Mouse (Mus musculus) layer of hippocampus, adult 11-12 months (tissue): ENCODE measurements around the gene Tmem231.
"Not testable (repeated sequence)": the region's sequence is repeated elsewhere in the genome, so short reads cannot be mapped to it uniquely, and the experiment has no call there.

Experiments used
- DNase-seq: peaks from one replicate; pipeline ENCODE4 v3.0.0; 2022; ENCODE audit warnings: low spot score

Gene Tmem231

DNA sequence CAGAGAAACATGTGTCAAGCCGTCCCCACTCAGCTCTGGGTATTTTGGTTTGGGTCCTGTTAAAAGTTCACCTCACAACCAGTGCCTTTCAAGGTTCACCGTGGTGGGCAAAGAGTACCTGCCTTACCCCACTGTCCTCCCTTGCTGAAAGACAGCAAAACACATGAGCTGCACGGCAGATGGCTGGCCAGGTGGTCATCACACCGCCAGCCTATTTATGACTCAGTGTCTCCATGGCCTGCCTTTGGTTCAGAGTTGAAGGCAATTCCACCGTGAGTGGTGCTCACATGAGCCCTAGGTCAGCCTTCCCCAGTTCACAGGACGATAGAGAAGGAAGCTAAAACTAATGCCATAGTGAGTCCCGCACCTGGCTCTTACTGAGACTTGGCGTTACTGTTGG, 14.3 kb upstream of the Tmem231 start:
- no peak for DNase-seq

- DNase-seq, result no peak
These were observed 13.5 kb upstream of the Tmem231 start for GRCm38 (mm10) chr8:111947144-111947543.

DNA sequence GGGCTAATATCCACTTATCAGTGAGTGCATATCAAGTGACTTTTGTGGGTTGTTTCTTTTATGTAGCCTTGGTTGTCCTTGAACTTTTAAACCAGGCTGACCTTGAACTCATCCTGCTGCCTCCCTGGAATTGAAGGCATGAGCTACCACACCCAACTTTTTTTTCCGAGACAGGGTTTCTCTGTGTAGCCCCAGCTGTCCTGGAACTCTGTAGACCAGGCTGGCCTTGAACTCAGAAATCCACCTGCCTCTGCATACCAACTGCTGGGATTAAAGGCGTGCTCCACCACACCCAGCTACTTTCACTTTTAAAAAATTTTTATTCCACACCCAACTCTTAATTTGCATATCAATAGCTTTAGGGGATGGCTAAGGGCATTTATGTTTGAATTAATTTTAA, 9.9 kb upstream of the Tmem231 start:
- DNase-seq, result no peak

GRCm38 (mm10) chr8:111941101-111941454, 7.4 kb upstream of the Tmem231 start:
- peak; percentile 27 for DNase-seq

GRCm38 (mm10) chr8:111940171-111941100, 6.8 kb upstream of the Tmem231 start, which contains the start of gene Gabarapl2:
TSS of gene Gabarapl2 (plus strand) at chr8:111940703.
- DNase-seq, result peak; percentile 98

DNA sequence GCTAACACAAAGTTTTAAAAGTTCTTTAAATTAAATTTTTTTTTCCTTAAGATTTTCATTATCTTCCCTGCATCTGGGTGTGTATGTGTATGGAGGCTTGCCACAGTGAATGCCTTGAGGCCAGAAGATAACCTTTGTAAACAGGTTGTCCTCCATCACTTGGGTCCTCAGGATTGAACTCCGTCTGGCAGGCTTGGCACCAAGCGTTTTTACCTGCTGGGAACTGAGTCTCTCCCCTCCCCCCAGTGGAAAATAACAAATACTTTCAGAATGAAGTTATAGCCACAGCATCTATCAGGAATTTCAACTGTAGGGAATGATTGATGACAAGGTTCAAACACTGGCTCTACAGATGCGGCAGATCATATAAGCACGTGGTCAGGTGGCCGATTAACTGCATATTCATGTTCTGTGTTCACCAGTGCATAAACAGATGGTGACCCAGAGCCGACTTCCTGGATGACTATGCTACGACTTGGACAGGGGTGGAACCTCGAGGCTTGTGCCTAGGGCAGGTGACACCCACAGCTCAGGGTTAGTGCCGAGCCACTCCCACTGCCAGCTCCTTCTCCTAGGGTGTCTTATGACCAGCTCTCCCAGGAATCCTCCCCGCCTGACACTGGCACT, 5.9 kb upstream of the Tmem231 start:
- DNase-seq, result peak; percentile 19

GRCm38 (mm10) chr8:111938076-111938985, 4.7 kb upstream of the Tmem231 start:
- not testable (repeated sequence) for DNase-seq

- no peak for DNase-seq
These were observed 3.5 kb upstream of the Tmem231 start for GRCm38 (mm10) chr8:111937184-111937583.

DNA sequence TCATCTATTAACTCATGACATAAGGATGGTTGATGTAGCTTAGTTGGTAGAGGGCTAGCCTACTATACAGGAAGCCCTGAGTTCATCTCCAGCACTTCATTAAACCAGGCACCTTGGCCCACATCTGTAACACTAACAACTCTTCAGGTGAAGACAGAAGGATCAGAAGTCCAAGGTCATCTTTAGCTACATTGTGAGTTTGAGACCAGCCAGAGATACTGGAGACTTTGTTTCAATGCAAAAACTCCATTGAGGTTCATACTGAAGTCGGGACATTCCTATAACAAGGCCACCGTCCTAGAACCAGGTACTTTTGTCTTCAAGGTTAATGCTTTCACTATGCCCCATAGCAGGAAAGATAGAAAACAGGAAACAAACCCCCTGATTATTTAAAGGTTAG, 520 bp upstream of the Tmem231 start:
- DNase-seq, result no peak

DNA sequence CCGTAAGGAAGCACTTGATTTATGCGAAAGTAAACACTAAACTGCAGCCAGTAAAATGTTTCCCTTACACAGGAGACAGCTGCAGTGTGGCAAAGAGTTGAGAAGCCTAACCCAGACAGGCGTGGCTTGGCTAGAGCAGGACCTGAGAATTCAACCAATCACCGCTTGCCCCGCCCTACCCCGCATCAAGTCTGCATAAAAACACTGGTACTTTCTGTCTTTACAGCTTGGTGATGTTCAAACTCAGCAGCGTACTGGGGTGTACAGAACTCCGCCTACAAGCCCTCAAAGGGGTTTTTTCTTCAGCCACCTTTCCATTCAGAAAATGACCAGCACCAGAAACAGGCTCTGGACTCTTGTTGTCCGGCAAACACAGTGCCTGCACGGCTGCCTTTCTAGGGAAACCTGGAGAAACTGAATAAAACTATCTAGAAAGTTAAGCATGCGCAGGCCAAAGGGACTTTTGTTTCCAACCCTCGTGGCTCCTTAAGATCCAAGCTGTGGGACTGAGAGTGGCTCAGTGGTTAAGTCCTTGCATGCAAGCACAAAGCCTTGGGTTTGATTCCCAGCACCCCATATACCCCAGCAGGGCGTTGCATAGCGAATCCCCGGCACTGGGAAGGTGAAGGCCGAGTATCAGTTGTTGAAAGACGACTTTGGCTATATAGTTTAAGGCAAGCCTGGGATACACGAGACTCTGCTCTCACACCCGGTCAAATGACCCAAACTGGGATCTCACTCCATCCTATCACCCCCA, 923 bp downstream of the Tmem231 start:
- DNase-seq, result peak; percentile 42

GRCm38 (mm10) chr8:111931721-111932120, 2.0 kb downstream of the Tmem231 start:
- no peak for DNase-seq

DNA sequence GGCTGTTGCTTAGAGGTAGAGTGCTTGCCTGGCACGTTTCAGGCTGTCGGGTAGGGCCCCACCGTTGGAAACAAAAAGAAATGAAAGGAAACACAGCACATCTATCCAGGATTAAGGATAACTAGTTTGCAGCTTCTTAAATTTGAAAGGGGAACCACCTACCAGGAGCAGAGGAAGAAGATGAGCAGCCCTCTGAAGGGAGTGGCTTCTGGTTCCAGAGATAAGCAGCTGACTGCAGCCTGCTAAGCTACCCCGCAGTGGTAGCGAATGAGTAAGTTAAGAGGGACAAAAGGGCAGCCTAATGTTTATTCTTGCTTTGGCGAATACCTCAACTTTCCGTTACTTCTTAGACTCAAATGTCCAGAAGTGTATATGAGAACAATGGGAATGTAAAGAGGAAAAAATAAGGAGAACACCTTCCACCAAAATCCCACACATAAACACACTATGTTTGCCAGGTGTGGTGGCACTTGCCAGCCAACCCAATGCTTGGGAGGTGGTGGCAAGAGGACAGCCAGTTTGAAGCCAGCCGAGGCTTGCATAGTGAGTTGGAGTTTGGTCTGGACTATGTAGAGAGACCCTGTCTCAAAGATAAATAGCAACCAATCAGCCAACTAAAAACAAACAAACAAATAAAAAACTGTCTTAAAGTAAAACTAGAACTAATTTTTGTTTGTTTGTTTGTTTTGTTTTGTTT, 3.9 kb downstream of the Tmem231 start:
- DNase-seq, result no peak

DNA sequence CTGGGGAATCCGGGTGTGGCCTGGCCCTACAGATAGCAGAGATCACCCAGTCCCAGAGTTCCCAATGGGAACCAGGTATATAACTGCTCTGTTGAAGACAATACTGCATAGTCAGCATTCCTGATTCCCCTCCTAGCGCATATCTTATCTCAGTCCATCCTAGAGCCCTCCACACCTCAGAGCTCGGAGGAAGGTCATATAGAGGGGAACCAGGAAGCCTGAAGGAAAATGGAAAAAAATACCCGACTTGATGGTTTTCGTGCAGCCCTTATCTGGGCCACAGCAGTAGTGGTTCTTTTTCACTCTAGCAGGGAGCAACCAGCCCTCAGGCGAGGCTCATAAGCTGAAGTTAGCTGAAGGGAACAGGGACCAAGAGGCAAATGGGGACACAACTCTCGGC, 8.7 kb downstream of the Tmem231 start:
- no peak for DNase-seq

DNA sequence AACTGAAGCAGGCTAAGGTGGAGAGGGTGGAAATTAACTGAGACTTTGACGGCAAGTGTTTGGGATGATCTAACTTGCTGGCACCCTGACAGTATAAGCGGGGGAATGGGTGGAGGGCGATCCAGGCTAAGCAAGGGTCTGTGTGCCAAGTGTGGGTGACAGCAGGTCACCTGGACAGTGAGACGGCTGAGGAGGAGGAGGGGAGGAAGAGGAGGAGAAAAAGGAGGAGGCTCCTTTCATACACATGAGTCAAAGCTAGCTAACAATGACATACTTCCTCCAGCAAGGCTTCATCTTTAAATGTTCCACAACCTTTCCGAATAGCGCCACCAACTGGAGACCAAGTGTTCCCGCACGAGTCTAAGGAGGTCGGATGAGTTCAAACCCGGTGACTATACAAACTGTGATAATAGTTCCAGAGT, 10.3 kb downstream of the Tmem231 start:
- peak; percentile 42 for DNase-seq

GRCm38 (mm10) chr8:111920971-111921370, 12.7 kb downstream of the Tmem231 start:
- no peak for DNase-seq

- DNase-seq, result no peak
These were observed 14.0 kb downstream of the Tmem231 start for GRCm38 (mm10) chr8:111919663-111920062.

- DNase-seq, result peak; percentile 41
These were observed 20.7 kb downstream of the Tmem231 start for GRCm38 (mm10) chr8:111912860-111913432.

DNA sequence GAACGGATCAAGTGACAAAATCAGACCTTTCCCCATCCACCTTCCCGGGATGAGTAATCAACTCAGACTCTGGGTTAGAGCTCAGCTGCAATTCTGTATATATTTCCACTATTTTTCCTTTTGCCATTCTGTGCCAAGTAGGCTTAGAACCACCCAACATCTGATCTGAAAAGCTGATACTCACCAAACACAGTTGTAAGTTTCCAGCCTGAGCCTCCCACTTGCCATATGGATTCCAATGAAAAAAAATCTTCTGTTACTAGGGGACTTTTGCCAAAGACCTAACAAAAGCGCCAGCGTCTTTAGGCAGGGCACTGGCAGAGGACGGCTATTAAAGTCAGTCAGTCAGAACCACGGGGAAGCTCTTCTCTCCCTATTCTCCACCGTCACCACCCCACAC, 22.1 kb downstream of the Tmem231 start:
- peak; percentile 30 for DNase-seq

- no peak for DNase-seq
These were observed 23.8 kb downstream of the Tmem231 start, which contains the start of gene Chst5 for GRCm38 (mm10) chr8:111909621-111910450. TSS of gene Chst5 (minus strand) at chr8:111910447.
